Mouse (Mus musculus): ENCODE measurements around the gene Nmt1. TPM values are rescaled to one million over a fixed set of nuclear protein-coding genes. Genes with fewer than 3 reads are reported as not detected.

Nmt1 gene
- total and polyA plus RNA-seq, 3 experiments: 84.5 to 205 (median 115) TPM

GRCm38 (mm10) chr11:103112552-103112912 lies 84.5 kb downstream of the Nmt1 start:
- Histone ChIP-seq H3K79me2 (replicated peaks; ENCODE audit: control insufficient read depth, extremely low read depth, insufficient read depth, poor library complexity, severe bottlenecking) (peaks cover 14% of the 10 kb centered on the region), H3K4me1 (ENCODE audit: control insufficient read depth in 1 of 2, insufficient read depth in 2 of 2) (peaks cover 6 to 14% of the 10 kb centered on the region in 2 experiments; a peak in 3 of 4 replicates), H3K36me3 (replicated peaks in 1 of 2; ENCODE audit: control insufficient read depth in 1 of 2, insufficient read depth in 1 of 2, low read length in 1 of 2) (peaks cover 18 to 56% of the 10 kb centered on the region in 2 experiments), H3K9ac (ENCODE audit: insufficient read depth, low read depth) (no peak overlapping the region), H3K9me3 (replicated peaks; ENCODE audit: low read length) (no peaks in the 10 kb centered on the region), H3K4me3 (replicated peaks in 1 of 3; ENCODE audit: low read depth in 2 of 3, low read length in 2 of 3, poor library complexity in 1 of 3) (no peak overlapping the region), H3K27ac (ENCODE audit: insufficient read depth, low read depth) (no peak overlapping the region), H3K4me2 (ENCODE audit: insufficient read depth, low read depth, poor library complexity, severe bottlenecking) (no peak overlapping the region), H3K27me3 (replicated peaks) (no peaks in the 10 kb centered on the region)
- in situ Hi-C loops (cut with MboI; ENCODE audit: low pct_ligation_motif_present, low pct_unique_long_range_greater_than_20kb, low sequenced_read_pairs) (no loop called here), dilution Hi-C loops (cut with MboI; ENCODE audit: extremely low pct_ligation_motif_present, extremely low pct_unique_long_range_greater_than_20kb, low sequenced_read_pairs) (no loop called here)
- 0 out of 2 replicates have a peak, but pooled peaks have one; percentile 24 for TF ChIP-seq ZMIZ1 (IDR thresholded peaks at IDR 0.05; ENCODE audit: low read depth, low read length)
- TF ChIP-seq POLR2A (IDR thresholded peaks at IDR 0.05; ENCODE audit: low read depth, low read length): 0 out of 2 replicates have a peak, but pooled peaks have one; percentile 5
- TF ChIP-seq POLR2AphosphoS2 (IDR thresholded peaks at IDR 0.05; ENCODE audit: low read depth, low read length): no peak
- DNase-seq (ENCODE audit: extremely low read depth): no peak

GRCm38 (mm10) chr11:103113005-103113404 lies 85.0 kb downstream of the Nmt1 start:
- H3K36me3 ChIP-seq (replicated peaks in 1 of 2; ENCODE audit: control insufficient read depth in 1 of 2, insufficient read depth in 1 of 2, low read length in 1 of 2): peaks cover 18 to 55% of the 10 kb centered on the region in 2 experiments
- H3K9ac ChIP-seq (ENCODE audit: insufficient read depth, low read depth): no peak overlapping the region
- no peak overlapping the region for H3K4me2 ChIP-seq (ENCODE audit: insufficient read depth, low read depth, poor library complexity, severe bottlenecking)
- no peak overlapping the region for H3K4me3 ChIP-seq (replicated peaks in 1 of 3; ENCODE audit: low read depth in 2 of 3, low read length in 2 of 3, poor library complexity in 1 of 3)
- no peaks in the 10 kb centered on the region for H3K9me3 ChIP-seq (replicated peaks; ENCODE audit: low read length)
- H3K27me3 ChIP-seq (replicated peaks): no peaks in the 10 kb centered on the region
- peaks cover 6 to 16% of the 10 kb centered on the region in 2 experiments; a peak in 3 of 4 replicates for H3K4me1 ChIP-seq (ENCODE audit: control insufficient read depth in 1 of 2, insufficient read depth in 2 of 2)
- no peak for DNase-seq (ENCODE audit: extremely low read depth)
- no peak overlapping the region for H3K27ac ChIP-seq (ENCODE audit: insufficient read depth, low read depth)
- peaks cover 18% of the 10 kb centered on the region for H3K79me2 ChIP-seq (replicated peaks; ENCODE audit: control insufficient read depth, extremely low read depth, insufficient read depth, poor library complexity, severe bottlenecking)
- in situ Hi-C loops (cut with MboI; ENCODE audit: low pct_ligation_motif_present, low pct_unique_long_range_greater_than_20kb, low sequenced_read_pairs) (no loop called here), dilution Hi-C loops (cut with MboI; ENCODE audit: extremely low pct_ligation_motif_present, extremely low pct_unique_long_range_greater_than_20kb, low sequenced_read_pairs) (no loop called here)
- TF ChIP-seq ZMIZ1 (IDR thresholded peaks at IDR 0.05; ENCODE audit: low read depth, low read length): 0 out of 2 replicates have a peak, but pooled peaks have one; percentile 4
- TF ChIP-seq ZNF384 (IDR thresholded peaks at IDR 0.05; ENCODE audit: low read depth, low read length): no peak
- TF ChIP-seq RCOR1 (conservative IDR thresholded peaks at IDR 0.05; ENCODE audit: low read depth, low read length): no peak

- dilution Hi-C loops (cut with MboI; ENCODE audit: extremely low pct_ligation_motif_present, extremely low pct_unique_long_range_greater_than_20kb, low sequenced_read_pairs) (no loop called here), in situ Hi-C loops (cut with MboI; ENCODE audit: low pct_ligation_motif_present, low pct_unique_long_range_greater_than_20kb, low sequenced_read_pairs) (no loop called here)
- H3K9ac ChIP-seq (ENCODE audit: insufficient read depth, low read depth): peak overlapping the region; percentile 95
- DNase-seq (ENCODE audit: extremely low read depth): no peak
- H3K4me1 ChIP-seq (ENCODE audit: control insufficient read depth in 1 of 2, insufficient read depth in 2 of 2): peaks cover 6 to 23% of the 10 kb centered on the region in 2 experiments; a peak in 3 of 4 replicates
- H3K4me2 ChIP-seq (ENCODE audit: insufficient read depth, low read depth, poor library complexity, severe bottlenecking): peak overlapping the region; percentile 74
- peaks cover 22% of the 10 kb centered on the region for H3K79me2 ChIP-seq (replicated peaks; ENCODE audit: control insufficient read depth, extremely low read depth, insufficient read depth, poor library complexity, severe bottlenecking)
- no peak overlapping the region for H3K27ac ChIP-seq (ENCODE audit: insufficient read depth, low read depth)
- TF ChIP-seq MYC (IDR thresholded peaks at IDR 0.05; ENCODE audit: low read depth, low read length): no peak
- TF ChIP-seq SIN3A (IDR thresholded peaks at IDR 0.05; ENCODE audit: low read length): no peak
- TF ChIP-seq ZMIZ1 (IDR thresholded peaks at IDR 0.05; ENCODE audit: low read depth, low read length): 0 out of 2 replicates have a peak, but pooled peaks have one; percentile 47
- no peaks in the 10 kb centered on the region for H3K27me3 ChIP-seq (replicated peaks)
- no peaks in the 10 kb centered on the region for H3K9me3 ChIP-seq (replicated peaks; ENCODE audit: low read length)
- peak overlapping the region in 1 of 3 experiments; percentile 74 for H3K4me3 ChIP-seq (replicated peaks in 1 of 3; ENCODE audit: low read depth in 2 of 3, low read length in 2 of 3, poor library complexity in 1 of 3)
- H3K36me3 ChIP-seq (replicated peaks in 1 of 2; ENCODE audit: control insufficient read depth in 1 of 2, insufficient read depth in 1 of 2, low read length in 1 of 2): peaks cover 15 to 51% of the 10 kb centered on the region in 2 experiments
Measured at GRCm38 (mm10) chr11:103113771-103114170, 85.8 kb downstream of the Nmt1 start.
